Mouse (Mus musculus) MEL (cell line): ENCODE results near the gene Alg12. TPM values are rescaled to one million over a fixed set of nuclear protein-coding genes. Genes with fewer than 3 reads are reported as not detected.

ENCODE experiments used
- DNase-seq: peaks from one replicate; pipeline ENCODE4 v3.0.0; 2011; ENCODE audit warnings: low read depth, low spot score
- H3K27ac ChIP-seq: 2 replicates; pipeline ENCODE4 v1.5.1; 2012; ENCODE audit warnings: low read depth, mild to moderate bottlenecking, control low read depth, low read length, moderate library complexity; ENCODE audit not compliant: control insufficient read depth
- H3K27me3 ChIP-seq, 2 experiments: fragments of 150-350 bp in 1 of 2; sonication (generic) in 1 of 2; 2 replicates each; pipeline ENCODE4 v1.6.1; 2012; ENCODE audit warnings: low read length in 2 of 2, mild to moderate bottlenecking in 2 of 2, improper control_type of control experiment in 1 of 2, moderate library complexity in 1 of 2; ENCODE audit not compliant: insufficient read depth in 2 of 2, control insufficient read depth in 1 of 2
- H3K36me3 ChIP-seq, 2 experiments: 2 replicates each; pipeline ENCODE4 v1.6.1; 2012 to 2014; ENCODE audit warnings: low read length in 2 of 2, improper control_type of control experiment in 1 of 2, inconsistent platforms in 1 of 2, mild to moderate bottlenecking in 1 of 2; ENCODE audit not compliant: insufficient read depth in 2 of 2, control insufficient read depth in 1 of 2
- H3K4me1 ChIP-seq, 2 experiments: fragments of 150-350 bp in 1 of 2; sonication (generic) in 1 of 2; 2 replicates each; pipeline ENCODE4 v1.6.1; 2012; ENCODE audit warnings: low read length in 2 of 2, improper control_type of control experiment in 1 of 2, mild to moderate bottlenecking in 1 of 2; ENCODE audit not compliant: insufficient read depth in 2 of 2, control insufficient read depth in 1 of 2
- H3K4me3 ChIP-seq, 2 experiments: fragments of 150-350 bp in 1 of 2; sonication (generic) in 1 of 2; 2 replicates each; pipeline ENCODE4 v1.5.1; 2012; ENCODE audit warnings: low read depth in 2 of 2, low read length in 2 of 2, mild to moderate bottlenecking in 2 of 2, moderate library complexity in 2 of 2, control low read depth in 1 of 2, improper control_type of control experiment in 1 of 2; ENCODE audit not compliant: control insufficient read depth in 1 of 2, insufficient read depth in 1 of 2
- H3K79me2 ChIP-seq: 2 replicates; pipeline ENCODE4 v1.6.1; 2012; ENCODE audit warnings: mild to moderate bottlenecking, low read length, moderate library complexity; ENCODE audit not compliant: control insufficient read depth, poor library complexity, insufficient read depth
- H3K9ac ChIP-seq: 2 replicates; pipeline ENCODE4 v1.6.1; 2012; ENCODE audit warnings: low read depth, mild to moderate bottlenecking, control low read depth, low read length, moderate library complexity; ENCODE audit not compliant: control insufficient read depth, poor library complexity, severe bottlenecking
- H3K9me3 ChIP-seq: fragments of 150-350 bp; sonication (generic); replicated peaks from 2 replicates; pipeline ENCODE4 v1.6.1; 2012; ENCODE audit warnings: mild to moderate bottlenecking, low read length, improper control_type of control experiment, moderate library complexity; ENCODE audit not compliant: insufficient read depth
- CTCF ChIP-seq, 3 experiments: IDR thresholded peaks in 2 of 3; conservative IDR thresholded peaks in 1 of 3; 2 replicates each; pipeline ENCODE4 v1.5.1; 2011 to 2012; ENCODE audit warnings: low read length in 3 of 3, low read depth in 2 of 3, mild to moderate bottlenecking in 2 of 3, improper control_type of control experiment in 1 of 3, inconsistent platforms in 1 of 3, mixed read lengths in 1 of 3, moderate library complexity in 1 of 3; ENCODE audit not compliant: control insufficient read depth in 1 of 3, insufficient read depth in 1 of 3, poor library complexity in 1 of 3, severe bottlenecking in 1 of 3
- E2F4 ChIP-seq: IDR thresholded peaks from 2 replicates; pipeline ENCODE4 v1.6.1; 2011; ENCODE audit warnings: low read depth, low read length, improper control_type of control experiment, borderline replicate concordance
- EP300 ChIP-seq, 2 experiments: IDR thresholded peaks; 2 replicates each; pipeline ENCODE4 v1.6.1; 2011; ENCODE audit warnings: improper control_type of control experiment in 2 of 2, low read length in 2 of 2, low read depth in 1 of 2, mild to moderate bottlenecking in 1 of 2
- ETS1 ChIP-seq: IDR thresholded peaks from 2 replicates; pipeline ENCODE4 v1.6.1; 2012; ENCODE audit warnings: low read depth, mild to moderate bottlenecking, inconsistent platforms, low read length, improper control_type of control experiment, moderate library complexity
- HCFC1 ChIP-seq: IDR thresholded peaks from 2 replicates; pipeline ENCODE4 v1.6.1; 2012; ENCODE audit warnings: low read depth, mild to moderate bottlenecking, inconsistent platforms, low read length, improper control_type of control experiment, moderate library complexity
- KAT2A ChIP-seq: conservative IDR thresholded peaks from 2 replicates; pipeline ENCODE4 v1.6.1; 2012; ENCODE audit warnings: low read depth, low read length, improper control_type of control experiment, inconsistent platforms
- MAFK ChIP-seq: IDR thresholded peaks from 2 replicates; pipeline ENCODE4 v1.6.1; 2011; ENCODE audit warnings: low read depth, mild to moderate bottlenecking, low read length, improper control_type of control experiment, borderline replicate concordance
- MAZ ChIP-seq: IDR thresholded peaks from 2 replicates; pipeline ENCODE4 v1.6.1; 2012; ENCODE audit warnings: low read depth, mild to moderate bottlenecking, inconsistent platforms, low read length, improper control_type of control experiment
- MXI1 ChIP-seq: IDR thresholded peaks from 2 replicates; pipeline ENCODE4 v1.6.1; 2011; ENCODE audit warnings: mild to moderate bottlenecking, low read depth, low read length, improper control_type of control experiment
- MYB ChIP-seq: IDR thresholded peaks from 2 replicates; pipeline ENCODE4 v1.6.1; 2011; ENCODE audit warnings: mild to moderate bottlenecking, low read depth, low read length, improper control_type of control experiment
- POLR2AphosphoS5 ChIP-seq: IDR thresholded peaks from 2 replicates; pipeline ENCODE4 v1.6.1; 2012; ENCODE audit warnings: low read depth, borderline replicate concordance, mild to moderate bottlenecking, inconsistent platforms, low read length, moderate library complexity, mixed read lengths
- RAD21 ChIP-seq: IDR thresholded peaks from 2 replicates; pipeline ENCODE4 v1.6.1; 2011; ENCODE audit warnings: mild to moderate bottlenecking, low read depth, low read length, improper control_type of control experiment
- SMC3 ChIP-seq: IDR thresholded peaks from 2 replicates; pipeline ENCODE4 v1.6.1; 2011; ENCODE audit warnings: low read depth, low read length, improper control_type of control experiment
- TBP ChIP-seq: IDR thresholded peaks from 2 replicates; pipeline ENCODE4 v1.8.0; 2011; ENCODE audit warnings: low read depth, low read length, improper control_type of control experiment
- TCF12 ChIP-seq: IDR thresholded peaks from 2 replicates; pipeline ENCODE4 v1.6.1; 2014; ENCODE audit warnings: low read depth, mild to moderate bottlenecking, inconsistent platforms, low read length, improper control_type of control experiment, moderate library complexity
- UBTF ChIP-seq: IDR thresholded peaks from 2 replicates; pipeline ENCODE4 v1.6.1; 2012; ENCODE audit warnings: low read depth, mild to moderate bottlenecking, inconsistent platforms, low read length, improper control_type of control experiment, moderate library complexity, borderline replicate concordance; ENCODE audit not compliant: insufficient read depth
- USF1 ChIP-seq: IDR thresholded peaks from 2 replicates; pipeline ENCODE4 v1.6.1; 2014; ENCODE audit warnings: low read depth, mild to moderate bottlenecking, inconsistent platforms, low read length, improper control_type of control experiment, moderate library complexity
- USF2 ChIP-seq, 2 experiments: IDR thresholded peaks; 2 replicates each; pipeline ENCODE4 v1.6.1; 2011 to 2012; ENCODE audit warnings: improper control_type of control experiment in 2 of 2, low read length in 2 of 2, borderline replicate concordance in 1 of 2, inconsistent platforms in 1 of 2, low read depth in 1 of 2, mild to moderate bottlenecking in 1 of 2; ENCODE audit not compliant: insufficient read depth in 1 of 2
- ZC3H11A ChIP-seq: IDR thresholded peaks from 2 replicates; pipeline ENCODE4 v1.6.1; 2012; ENCODE audit warnings: low read depth, mild to moderate bottlenecking, inconsistent platforms, low read length, improper control_type of control experiment
- ZKSCAN1 ChIP-seq: IDR thresholded peaks from 2 replicates; pipeline ENCODE4 v1.6.1; 2012; ENCODE audit warnings: low read depth, mild to moderate bottlenecking, inconsistent platforms, low read length, improper control_type of control experiment, moderate library complexity
- ZMIZ1 ChIP-seq: IDR thresholded peaks from 2 replicates; pipeline ENCODE4 v1.6.1; 2012; ENCODE audit warnings: low read depth, mild to moderate bottlenecking, inconsistent platforms, low read length, improper control_type of control experiment, moderate library complexity
- polyA plus RNA-seq, 2 experiments: library from polyadenylated mRNA; stranded (reverse) in 1 of 2; unstranded in 1 of 2; fragments of >175 nt in 1 of 2; fragments of >200 nt in 1 of 2; gene quantifications; 2 replicates each; pipeline versions ENCODE4 v1.2.1 to v1.2.4; 2012; ENCODE audit warnings: low replicate concordance in 2 of 2, low read depth in 1 of 2; ENCODE audit not compliant: insufficient read length in 2 of 2, insufficient read depth in 1 of 2, missing spikeins in 1 of 2
- total RNA-seq: library from RNA; depleted of rRNA; stranded (reverse); fragments of 300-350 nt; gene quantifications from 2 replicates; pipeline ENCODE4 v1.2.3, GENCODE M21; 2012

The Alg12 gene
- total and polyA plus RNA-seq, 3 experiments = 13.7 to 18.6 TPM; not detected in 1

GRCm38 (mm10) chr15:88850146-88850826 lies 31.2 kb upstream of the Alg12 start:
- Histone ChIP-seq H3K4me1 (no peaks in the 10 kb centered on the region), H3K4me3 (no peak overlapping the region), H3K27me3 (peaks cover 0 to 15% of the 10 kb centered on the region in 2 experiments; a peak in 3 of 4 replicates), H3K9me3 (no peaks in the 10 kb centered on the region), H3K79me2 (no peaks in the 10 kb centered on the region), H3K9ac (no peak overlapping the region), H3K27ac (no peak overlapping the region), H3K36me3 (no peaks in the 10 kb centered on the region)
- DNase-seq = no peak
- TF ChIP-seq USF1 (no peak), POLR2AphosphoS5 (no peak), SMC3 (no peak), MXI1 (no peak), UBTF (no peak), ZMIZ1 (no peak), HCFC1 (no peak)

GRCm38 (mm10) chr15:88849621-88850020 lies 30.5 kb upstream of the Alg12 start:
- H3K4me1 ChIP-seq = no peaks in the 10 kb centered on the region
- H3K27me3 ChIP-seq = peaks cover 2 to 15% of the 10 kb centered on the region in 2 experiments; a peak in 3 of 4 replicates
- no peak overlapping the region for H3K27ac ChIP-seq
- DNase-seq = no peak
- H3K79me2 ChIP-seq = no peaks in the 10 kb centered on the region
- H3K9ac ChIP-seq = no peak overlapping the region
- H3K36me3 ChIP-seq = no peaks in the 10 kb centered on the region
- no peak overlapping the region for H3K4me3 ChIP-seq
- no peaks in the 10 kb centered on the region for H3K9me3 ChIP-seq
- TF ChIP-seq ZKSCAN1 = no peak
- no peak for TF ChIP-seq USF2 (IDR thresholded peaks at IDR 0.05; ENCODE audit: borderline replicate concordance in 1 of 2, insufficient read depth in 1 of 2, low read depth in 1 of 2, low read length in 2 of 2)
- no peak for TF ChIP-seq ETS1
- TF ChIP-seq MYB = no peak
- no peak for TF ChIP-seq MAZ
- no peak for TF ChIP-seq MXI1
- no peak for TF ChIP-seq EP300 (IDR thresholded peaks at IDR 0.05; ENCODE audit: low read depth in 1 of 2, low read length in 2 of 2)
- TF ChIP-seq SMC3 = no peak
- TF ChIP-seq MAFK = no peak
- TF ChIP-seq TCF12 = no peak
- TF ChIP-seq RAD21 = no peak
- no peak for TF ChIP-seq TBP
- TF ChIP-seq E2F4 = no peak
- no peak for TF ChIP-seq ZC3H11A
- no peak for TF ChIP-seq ZMIZ1
- TF ChIP-seq KAT2A = no peak
- no peak for TF ChIP-seq CTCF (IDR thresholded peaks at IDR 0.05 in 2 of 3, conservative IDR thresholded peaks at IDR 0.05 in 1 of 3; ENCODE audit: control insufficient read depth in 1 of 3, insufficient read depth in 1 of 3, low read depth in 2 of 3, low read length in 3 of 3, poor library complexity in 1 of 3, severe bottlenecking in 1 of 3)
